In genomic region chr7:112183258-112183841, GRCm38 (mm10) we compare ENCODE assay signal across 8 mouse cellular contexts. TPM values are rescaled to one million over a fixed set of nuclear protein-coding genes. Genes with fewer than 3 reads are reported as not detected.
A peak's percentile ranks its signal among the peaks of the same experiment; 100 is the strongest.
DNase-seq lines count a peak whose midpoint lies in the region; ATAC-seq and TF ChIP-seq lines count a peak whose summit lies in the region.

No protein-coding gene starts in this region.

- no peak overlapping the region for H3K4me3 ChIP-seq in heart, embryonic 11.5 days (ENCODE audit: low read depth, low read length)
- no peak overlapping the region for H3K4me3 ChIP-seq in limb, embryonic 12.5 days (replicated peaks)
- H3K4me3 ChIP-seq in midbrain, postnatal 0 days (ENCODE audit: low read depth, low read length), result no peak overlapping the region

- TF ChIP-seq CTCF in midbrain, postnatal 0 days (IDR thresholded peaks at IDR 0.05), result peak; percentile 100

- H3K4me2 ChIP-seq in heart, embryonic 11.5 days, result no peak overlapping the region
- H3K4me2 ChIP-seq in limb, embryonic 12.5 days, result no peak overlapping the region
- no peak overlapping the region for H3K4me2 ChIP-seq in midbrain, postnatal 0 days (ENCODE audit: low read depth, low read length, poor library complexity, severe bottlenecking)

- H3K4me1 ChIP-seq in heart, embryonic 11.5 days (ENCODE audit: control insufficient read depth, insufficient read depth, low read length), result peaks cover 14% of the 10 kb centered on the region
- peaks cover 40% of the 10 kb centered on the region for H3K4me1 ChIP-seq in limb, embryonic 12.5 days (replicated peaks)
- H3K4me1 ChIP-seq in midbrain, postnatal 0 days (ENCODE audit: insufficient read depth, low read length), result no peaks in the 10 kb centered on the region

- H3K9me3 ChIP-seq in heart, embryonic 11.5 days (replicated peaks; ENCODE audit: control insufficient read depth, low read length), result no peaks in the 10 kb centered on the region
- no peaks in the 10 kb centered on the region for H3K9me3 ChIP-seq in limb, embryonic 12.5 days
- no peaks in the 10 kb centered on the region for H3K9me3 ChIP-seq in midbrain, postnatal 0 days (ENCODE audit: low read length)

- H3K27ac ChIP-seq in heart, embryonic 11.5 days (ENCODE audit: low read depth, low read length), result no peak overlapping the region
- H3K27ac ChIP-seq in limb, embryonic 12.5 days, result no peak overlapping the region
- H3K27ac ChIP-seq in midbrain, postnatal 0 days (ENCODE audit: low read depth, low read length), result no peak overlapping the region

- 36% methylated on average over 5 of the region's 5 CpGs for WGBS in heart, embryonic 11.5 days (ENCODE audit: insufficient replicate concordance)
- 29% methylated on average over 5 of the region's 5 CpGs for WGBS in limb, embryonic 12.5 days
- 41% methylated on average over 5 of the region's 5 CpGs for WGBS in midbrain, postnatal 0 days

- H3K9ac ChIP-seq in heart, embryonic 11.5 days (ENCODE audit: low read depth, low read length), result no peak overlapping the region
- no peak overlapping the region for H3K9ac ChIP-seq in limb, embryonic 12.5 days (replicated peaks)
- no peak overlapping the region for H3K9ac ChIP-seq in midbrain, postnatal 0 days (replicated peaks; ENCODE audit: low read length, poor library complexity, severe bottlenecking)

- H3K27me3 ChIP-seq in heart, embryonic 11.5 days (ENCODE audit: control insufficient read depth, insufficient read depth, low read length), result no peaks in the 10 kb centered on the region
- no peaks in the 10 kb centered on the region for H3K27me3 ChIP-seq in limb, embryonic 12.5 days
- no peaks in the 10 kb centered on the region for H3K27me3 ChIP-seq in midbrain, postnatal 0 days (ENCODE audit: insufficient read depth, low read length)

- no peak; the same call in 1 of the 2 replicates for ATAC-seq in heart, embryonic 11.5 days (replicated peaks; ENCODE audit: insufficient number of reproducible peaks, low FRiP score, low TSS enrichment)
- peak; percentile 70 for ATAC-seq in granulocyte monocyte progenitor cell, adult 5-6 weeks (replicated peaks; ENCODE audit: poor library complexity, severe bottlenecking)
- peak; percentile 49 for ATAC-seq in limb, embryonic 12.5 days (ENCODE audit: insufficient number of reproducible peaks, insufficient read depth, low FRiP score, low TSS enrichment, low read depth)
- peak; percentile 47; the same call in 1 of the 2 replicates for ATAC-seq in midbrain, postnatal 0 days (ENCODE audit: low FRiP score)

- peak; percentile 97 for DNase-seq in heart, adult 11 months
- DNase-seq in embryo, embryonic 11 days, result peak; percentile 81
- DNase-seq in kidney, adult 9 months, result peak; percentile 91
- peak; percentile 90 for DNase-seq in midbrain, postnatal 0 days (ENCODE audit: low spot score)
- peak; percentile 54 to 80 for DNase-seq in spleen, postnatal 10 days (ENCODE audit: low spot score in 2 of 2)

- H3K36me3 ChIP-seq in heart, embryonic 11.5 days (ENCODE audit: control insufficient read depth, insufficient read depth, low read length), result no peaks in the 10 kb centered on the region
- no peaks in the 10 kb centered on the region for H3K36me3 ChIP-seq in limb, embryonic 12.5 days
- no peaks in the 10 kb centered on the region for H3K36me3 ChIP-seq in midbrain, postnatal 0 days (ENCODE audit: insufficient read depth, low read length)

RNA-seq across cellular contexts. Expression of gene Dkk3, which starts 24.5 kb away (rescaled TPM):
- 72.4 and 97.5 TPM in 2 replicates for polyA plus RNA-seq in heart, embryonic 11.5 days (2014; fragmentation: Nextera tagmentation; extraction: Ambion mirVana)
- not detected in 2 replicates for total RNA-seq in granulocyte monocyte progenitor cell, adult 5-6 weeks (2014; fragmentation: Nextera tagmentation)
- total RNA-seq in granulocyte monocyte progenitor cell, adult 5-6 weeks (2017), result not detected in 2 replicates
- 13.3 and 14.1 TPM in 2 replicates for polyA plus RNA-seq in limb, embryonic 12.5 days (2016; fragmentation: Nextera tagmentation; extraction: Ambion mirVana)
- total RNA-seq in midbrain, postnatal 0 days (2014; rRNA removed), result 30.9 and 31.8 TPM in 2 replicates
- 36.7 and 38.8 TPM in 2 replicates for polyA plus RNA-seq in midbrain, postnatal 0 days (2015; fragmentation: Nextera tagmentation; extraction: Ambion mirVana)

RNA-seq across cellular contexts. Expression of gene Mical2, which starts 42.3 kb away (rescaled TPM):
- polyA plus RNA-seq in heart, embryonic 11.5 days (2014; fragmentation: Nextera tagmentation; extraction: Ambion mirVana), result 117 and 132 TPM in 2 replicates
- total RNA-seq in granulocyte monocyte progenitor cell, adult 5-6 weeks (2014; fragmentation: Nextera tagmentation), result 4.7 and 6.8 TPM in 2 replicates
- total RNA-seq in granulocyte monocyte progenitor cell, adult 5-6 weeks (2017), result 0.62 and 0.90 TPM in 2 replicates
- polyA plus RNA-seq in limb, embryonic 12.5 days (2016; fragmentation: Nextera tagmentation; extraction: Ambion mirVana), result 2.4 and 3.2 TPM in 2 replicates
- 11.0 and 12.5 TPM in 2 replicates for total RNA-seq in midbrain, postnatal 0 days (2014; rRNA removed)
- polyA plus RNA-seq in midbrain, postnatal 0 days (2015; fragmentation: Nextera tagmentation; extraction: Ambion mirVana), result 5.8 and 6.2 TPM in 2 replicates

Comparison
In these comparisons a context has a peak if more than half of its experiments do, and no peak if none do; other contexts are left out.
1. RNA of gene Mical2, which starts 42.3 kb away (polyA plus RNA-seq): 117 to 132 TPM in heart, embryonic 11.5 days; 5.8 to 6.2 TPM in midbrain, postnatal 0 days and 2.4 to 3.2 TPM in limb, embryonic 12.5 days; every median in the first group is over 10 times any median in the second.
2. Peak in every context shown above with its lines, with median percentiles within 50 percentile points of each other: DNase-seq.